In genomic region chr17:23706212-23706611, GRCm38 (mm10) we compare ENCODE assay signal across 9 mouse cellular contexts. TPM values are rescaled to one million over a fixed set of nuclear protein-coding genes. Genes with fewer than 3 reads are reported as not detected.
DNase-seq lines count a peak whose midpoint lies in the region; ATAC-seq and TF ChIP-seq lines count a peak whose summit lies in the region.
"Had no signal": no experiment of that assay in that cellular context is flagged by ENCODE, and none has a peak within 500 bp of the region (broad histone marks: within the 10 kb centered on the region; RNA-seq: fewer than 3 reads in every experiment).

No protein-coding gene starts in this region.

- H3K4me3 ChIP-seq in CH12.LX (replicated peaks in 1 of 3; ENCODE audit: low read depth in 2 of 3, low read length in 2 of 3, poor library complexity in 1 of 3), result no peak overlapping the region
- H3K4me3 ChIP-seq in embryonic facial prominence, embryonic 14.5 days (ENCODE audit: low read depth, low read length), result no peak overlapping the region
- H3K4me3 ChIP-seq in heart, embryonic 10.5 days, result no peak overlapping the region

- no peak overlapping the region for H3K4me2 ChIP-seq in CH12.LX (ENCODE audit: insufficient read depth, low read depth, poor library complexity, severe bottlenecking)
- H3K4me2 ChIP-seq in embryonic facial prominence, embryonic 14.5 days (ENCODE audit: low read depth, low read length), result no peak overlapping the region

- H3K36me3 ChIP-seq in CH12.LX (replicated peaks in 1 of 2; ENCODE audit: control insufficient read depth in 1 of 2, insufficient read depth in 1 of 2, low read length in 1 of 2), result no peaks in the 10 kb centered on the region
- no peaks in the 10 kb centered on the region for H3K36me3 ChIP-seq in embryonic facial prominence, embryonic 14.5 days (ENCODE audit: control insufficient read depth, insufficient read depth, low read length)
- H3K36me3 ChIP-seq in heart, embryonic 10.5 days, result no peaks in the 10 kb centered on the region

- peak; percentile 86 to 97 for TF ChIP-seq CTCF in CH12.LX (conservative IDR thresholded peaks at IDR 0.05 in 1 of 2, IDR thresholded peaks at IDR 0.05 in 1 of 2; ENCODE audit: low read depth in 2 of 2, low read length in 2 of 2)

- peaks cover 81% of the 10 kb centered on the region for H3K27me3 ChIP-seq in CH12.LX (replicated peaks)
- H3K27me3 ChIP-seq in embryonic facial prominence, embryonic 14.5 days (replicated peaks; ENCODE audit: control insufficient read depth, insufficient read depth, low read length), result no peaks in the 10 kb centered on the region; the same call in 1 of the 2 replicates
- H3K27me3 ChIP-seq in heart, embryonic 10.5 days (ENCODE audit: insufficient read depth, poor library complexity, severe bottlenecking), result peaks cover 71% of the 10 kb centered on the region

- no peak for TF ChIP-seq EP300 in CH12.LX (IDR thresholded peaks at IDR 0.05; ENCODE audit: low read length)

- DNase-seq in CH12.LX (ENCODE audit: extremely low read depth), result peak; percentile 71
- peak; percentile 53 to 58 for DNase-seq in adrenal gland, postnatal 4 days (ENCODE audit: low spot score in 2 of 2)
- DNase-seq in embryonic facial prominence, embryonic 14.5 days (ENCODE audit: low spot score), result peak; percentile 74
- peak; percentile 88 for DNase-seq in heart, embryonic 10.5 days (ENCODE audit: low spot score)
- DNase-seq in kidney, postnatal 14 days, result peak; percentile 79
- DNase-seq in lung, adult 18-20 months, result peak; percentile 67 to 70
- peak; percentile 70 for DNase-seq in ovary, postnatal 14 days (ENCODE audit: low spot score)
- DNase-seq in thymus, postnatal 14 days, result peak; percentile 72

- TF ChIP-seq POLR2A in CH12.LX (IDR thresholded peaks at IDR 0.05; ENCODE audit: low read depth, low read length), result no peak

- ATAC-seq in embryonic facial prominence, embryonic 14.5 days (ENCODE audit: low read depth), result 0 out of 2 replicates have a peak, but pooled peaks have one; percentile 60

- no peak overlapping the region for H3K27ac ChIP-seq in CH12.LX (ENCODE audit: insufficient read depth, low read depth)
- H3K27ac ChIP-seq in embryonic facial prominence, embryonic 14.5 days (replicated peaks; ENCODE audit: low read depth, low read length), result no peak overlapping the region
- no peak overlapping the region for H3K27ac ChIP-seq in heart, embryonic 10.5 days

- peak; percentile 90 for TF ChIP-seq RAD21 in CH12.LX (IDR thresholded peaks at IDR 0.05; ENCODE audit: low read depth, low read length)

- dilution Hi-C loops in CH12.LX (cut with MboI; ENCODE audit: extremely low pct_ligation_motif_present, extremely low pct_unique_long_range_greater_than_20kb, low sequenced_read_pairs), result no loop called here

- in situ Hi-C loops in CH12.LX (cut with MboI; ENCODE audit: low pct_ligation_motif_present, low pct_unique_long_range_greater_than_20kb, low sequenced_read_pairs), result loop anchor here (5.0 kb wide), 1 partner anchor 129 kb away; no protein-coding TSS in a partner anchor

- no peaks in the 10 kb centered on the region for H3K9me3 ChIP-seq in CH12.LX (replicated peaks; ENCODE audit: low read length)
- H3K9me3 ChIP-seq in embryonic facial prominence, embryonic 14.5 days (ENCODE audit: control insufficient read depth, low read length), result no peaks in the 10 kb centered on the region
- no peaks in the 10 kb centered on the region for H3K9me3 ChIP-seq in heart, embryonic 10.5 days

- no peak overlapping the region for H3K9ac ChIP-seq in CH12.LX (ENCODE audit: insufficient read depth, low read depth)
- H3K9ac ChIP-seq in embryonic facial prominence, embryonic 14.5 days (ENCODE audit: low read depth, low read length), result no peak overlapping the region

- no peaks in the 10 kb centered on the region for H3K79me2 ChIP-seq in CH12.LX (replicated peaks; ENCODE audit: control insufficient read depth, extremely low read depth, insufficient read depth, poor library complexity, severe bottlenecking)

- 0% methylated on average over 3 of the region's 3 CpGs for WGBS in embryonic facial prominence, embryonic 14.5 days
- 0% methylated on average over 3 of the region's 3 CpGs for WGBS in heart, embryonic 10.5 days

- H3K4me1 ChIP-seq in CH12.LX (ENCODE audit: control insufficient read depth in 1 of 2, insufficient read depth in 2 of 2), result no peaks in the 10 kb centered on the region
- no peaks in the 10 kb centered on the region for H3K4me1 ChIP-seq in embryonic facial prominence, embryonic 14.5 days (ENCODE audit: control insufficient read depth, insufficient read depth, low read length)
- no peaks in the 10 kb centered on the region for H3K4me1 ChIP-seq in heart, embryonic 10.5 days

TF ChIP-seq in CH12.LX, 34 proteins besides CTCF, POLR2A, EP300 and RAD21:
- peak; percentile 38; the same call in 1 of the 2 replicates for TF ChIP-seq NELFE (IDR thresholded peaks at IDR 0.05; ENCODE audit: low read depth, low read length)
- TF ChIP-seq POLR2AphosphoS2 (IDR thresholded peaks at IDR 0.05; ENCODE audit: low read depth, low read length), result no peak
- TF ChIP-seq IRF4 (IDR thresholded peaks at IDR 0.05; ENCODE audit: low read depth, low read length), result no peak
- TF ChIP-seq BHLHE40 (IDR thresholded peaks at IDR 0.05; ENCODE audit: low read depth, low read length), result no peak
- TF ChIP-seq SIN3A (IDR thresholded peaks at IDR 0.05; ENCODE audit: low read length), result no peak
- TF ChIP-seq ZNF384 (IDR thresholded peaks at IDR 0.05; ENCODE audit: low read depth, low read length), result no peak
- peak; percentile 41; the same call in 1 of the 2 replicates for TF ChIP-seq ZC3H11A (IDR thresholded peaks at IDR 0.05; ENCODE audit: low read depth, low read length)
- TF ChIP-seq CHD2 (IDR thresholded peaks at IDR 0.05; ENCODE audit: low read length), result no peak
- no peak for TF ChIP-seq ZMIZ1 (IDR thresholded peaks at IDR 0.05; ENCODE audit: low read depth, low read length)
- TF ChIP-seq HCFC1 (IDR thresholded peaks at IDR 0.05; ENCODE audit: low read depth, low read length), result no peak
- TF ChIP-seq ELF1 (IDR thresholded peaks at IDR 0.05; ENCODE audit: low read depth, low read length), result no peak
- no peak for TF ChIP-seq NRF1 (IDR thresholded peaks at IDR 0.05; ENCODE audit: low read depth, low read length)
- TF ChIP-seq MAFK (IDR thresholded peaks at IDR 0.05; ENCODE audit: insufficient replicate concordance, low read length), result no peak
- no peak for TF ChIP-seq TCF12 (IDR thresholded peaks at IDR 0.05; ENCODE audit: low read depth, low read length)
- TF ChIP-seq MAZ (IDR thresholded peaks at IDR 0.05; ENCODE audit: low read depth, low read length), result 0 out of 2 replicates have a peak, but pooled peaks have one; percentile 21
- TF ChIP-seq UBTF (IDR thresholded peaks at IDR 0.05; ENCODE audit: low read depth, low read length), result no peak
- TF ChIP-seq PAX5 (IDR thresholded peaks at IDR 0.05; ENCODE audit: low read length), result no peak
- peak; percentile 79 for TF ChIP-seq SMC3 (IDR thresholded peaks at IDR 0.05; ENCODE audit: low read depth, low read length)
- no peak for TF ChIP-seq MYC (IDR thresholded peaks at IDR 0.05; ENCODE audit: low read depth, low read length)
- no peak for TF ChIP-seq CHD1 (IDR thresholded peaks at IDR 0.05; ENCODE audit: low read depth, low read length)
- no peak for TF ChIP-seq E2F4 (IDR thresholded peaks at IDR 0.05; ENCODE audit: insufficient replicate concordance, low read depth, low read length)
- no peak for TF ChIP-seq MAX (IDR thresholded peaks at IDR 0.05; ENCODE audit: low read length)
- TF ChIP-seq USF2 (conservative IDR thresholded peaks at IDR 0.05; ENCODE audit: low read depth, low read length), result no peak

RNA-seq across cellular contexts. Expression of gene 1520401A03Rik, which starts 16.4 kb away (rescaled TPM):
- total RNA-seq in CH12.LX (2012; rRNA removed), result 0.08 TPM in 1 of 2 replicates, not detected in the other
- total RNA-seq in CH12.LX (2014; rRNA removed), result not detected in 2 replicates
- not detected in 2 replicates for polyA plus RNA-seq in CH12.LX (2012; ENCODE audit: insufficient read length, low read depth)
- total RNA-seq in adrenal gland, postnatal 4 days (2021), result 1 to 10 TPM in 1 of 2 experiments, under 1 TPM in 1; 0.99 to 1.3 TPM
- 1.6 and 2.8 TPM in 2 replicates for polyA plus RNA-seq in embryonic facial prominence, embryonic 14.5 days (2014; fragmentation: Nextera tagmentation; extraction: Ambion mirVana)
- polyA plus RNA-seq in heart, embryonic 10.5 days (2016; fragmentation: Nextera tagmentation; extraction: Ambion mirVana), result not detected in 2 replicates

RNA-seq across cellular contexts. Expression of gene Pkmyt1, which starts 19.9 kb away (rescaled TPM):
- 21.4 and 25.4 TPM in 2 replicates for total RNA-seq in CH12.LX (2012; rRNA removed)
- total RNA-seq in CH12.LX (2014; rRNA removed), result 11.4 and 12.6 TPM in 2 replicates
- 30.7 and 37.0 TPM in 2 replicates for polyA plus RNA-seq in CH12.LX (2012; ENCODE audit: insufficient read length, low read depth)
- total RNA-seq in adrenal gland, postnatal 4 days (2021), result 10 to 100 TPM; 20.0 to 22.4 TPM
- 39.6 and 40.3 TPM in 2 replicates for polyA plus RNA-seq in embryonic facial prominence, embryonic 14.5 days (2014; fragmentation: Nextera tagmentation; extraction: Ambion mirVana)
- 46.5 and 53.2 TPM in 2 replicates for polyA plus RNA-seq in heart, embryonic 10.5 days (2016; fragmentation: Nextera tagmentation; extraction: Ambion mirVana)

RNA-seq across cellular contexts. Expression of gene Cldn9, which starts 22.4 kb away (rescaled TPM):
- total RNA-seq in CH12.LX (2012; rRNA removed), result 0.08 TPM in 1 of 2 replicates, not detected in the other
- not detected in 2 replicates for total RNA-seq in CH12.LX (2014; rRNA removed)
- polyA plus RNA-seq in CH12.LX (2012; ENCODE audit: insufficient read length, low read depth), result not detected in 2 replicates
- 1 to 10 TPM in 1 of 2 experiments, not detected in 1; 2.4 TPM for total RNA-seq in adrenal gland, postnatal 4 days (2021)
- 14.6 and 17.9 TPM in 2 replicates for polyA plus RNA-seq in embryonic facial prominence, embryonic 14.5 days (2014; fragmentation: Nextera tagmentation; extraction: Ambion mirVana)
- polyA plus RNA-seq in heart, embryonic 10.5 days (2016; fragmentation: Nextera tagmentation; extraction: Ambion mirVana), result 0.76 and 2.4 TPM in 2 replicates

RNA-seq across cellular contexts. Expression of gene Cldn6, which starts 27.2 kb away (rescaled TPM):
- total RNA-seq in CH12.LX (2012; rRNA removed), result not detected in 2 replicates
- total RNA-seq in CH12.LX (2014; rRNA removed), result not detected in 2 replicates
- not detected in 2 replicates for polyA plus RNA-seq in CH12.LX (2012; ENCODE audit: insufficient read length, low read depth)
- 10 to 100 TPM in 1 of 2 experiments, not detected in 1; 12.1 TPM for total RNA-seq in adrenal gland, postnatal 4 days (2021)
- 17.0 and 22.6 TPM in 2 replicates for polyA plus RNA-seq in embryonic facial prominence, embryonic 14.5 days (2014; fragmentation: Nextera tagmentation; extraction: Ambion mirVana)
- 7.0 and 33.4 TPM in 2 replicates for polyA plus RNA-seq in heart, embryonic 10.5 days (2016; fragmentation: Nextera tagmentation; extraction: Ambion mirVana)
- polyA plus RNA-seq: large intestine, adult 2 months had no signal

RNA-seq across cellular contexts. Expression of gene Tnfrsf12a, which starts 28.9 kb away (rescaled TPM):
- total RNA-seq in CH12.LX (2012; rRNA removed), result 4.3 and 5.1 TPM in 2 replicates
- 1.5 and 2.3 TPM in 2 replicates for total RNA-seq in CH12.LX (2014; rRNA removed)
- 0.64 and 1.2 TPM in 2 replicates for polyA plus RNA-seq in CH12.LX (2012; ENCODE audit: insufficient read length, low read depth)
- total RNA-seq in adrenal gland, postnatal 4 days (2021), result 10 to 100 TPM; 53.2 to 53.8 TPM
- 23.3 and 30.7 TPM in 2 replicates for polyA plus RNA-seq in embryonic facial prominence, embryonic 14.5 days (2014; fragmentation: Nextera tagmentation; extraction: Ambion mirVana)
- 35.4 and 72.4 TPM in 2 replicates for polyA plus RNA-seq in heart, embryonic 10.5 days (2016; fragmentation: Nextera tagmentation; extraction: Ambion mirVana)
